Mouse (Mus musculus) G1E (cell line): ENCODE data around the gene Med31.

Source experiments
- CTCF ChIP-seq: IDR thresholded peaks from 2 replicates; pipeline ENCODE4 v1.5.1; 2012; ENCODE audit warnings: low read depth, low read length, inconsistent platforms, mixed read lengths
- GATA1 ChIP-seq: IDR thresholded peaks from 2 replicates; pipeline ENCODE4 v1.6.1; 2012; ENCODE audit warnings: borderline replicate concordance, low read length, inconsistent platforms, mixed read lengths
- GATA2 ChIP-seq: IDR thresholded peaks from 2 replicates; pipeline ENCODE4 v1.6.1; 2012; ENCODE audit warnings: low read depth, low read length, inconsistent platforms, borderline replicate concordance
- POLR2AphosphoS5 ChIP-seq: IDR thresholded peaks from 2 replicates; pipeline ENCODE4 v1.6.1; 2012; ENCODE audit warnings: low read depth, low read length, inconsistent platforms; ENCODE audit not compliant: insufficient replicate concordance
- TAL1 ChIP-seq: conservative IDR thresholded peaks from 2 replicates; pipeline ENCODE4 v1.6.1; 2012; ENCODE audit warnings: low read depth, low read length, inconsistent platforms, mixed read lengths

DNA sequence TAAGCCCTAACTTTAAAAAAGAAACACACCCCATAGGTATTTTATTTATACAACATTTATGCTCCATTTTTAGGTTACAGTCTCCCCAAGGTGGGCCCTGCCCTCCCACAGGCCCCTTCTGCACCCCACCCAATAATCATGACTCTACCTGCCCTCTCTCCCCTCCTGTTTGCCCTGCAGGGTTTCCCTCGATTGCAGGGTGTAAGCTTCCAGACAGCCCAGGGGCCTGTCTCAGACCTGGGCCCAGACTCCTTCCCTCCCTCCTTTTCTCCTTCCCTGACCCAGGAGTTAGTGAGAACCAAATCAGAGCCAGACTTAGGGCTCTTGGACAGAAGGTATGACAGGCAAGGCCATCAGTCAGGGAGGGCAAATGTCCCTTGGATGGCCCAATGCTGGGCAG is 17.6 kb upstream of the Med31 start:
- TF ChIP-seq CTCF: no peak
- no peak for TF ChIP-seq TAL1
- TF ChIP-seq POLR2AphosphoS5: no peak
- TF ChIP-seq GATA2: no peak
- TF ChIP-seq GATA1: no peak
